Mouse (Mus musculus): Measurements from ENCODE around the gene Dmkn.
A peak's percentile ranks its signal among the peaks of the same experiment; 100 is the strongest.

- TF ChIP-seq POLR2A (IDR thresholded peaks at IDR 0.05; ENCODE audit: insufficient read depth, low read length) (no peak), CTCF (IDR thresholded peaks at IDR 0.05; ENCODE audit: low read depth, low read length) (peak; percentile 43), EP300 (IDR thresholded peaks at IDR 0.05; ENCODE audit: insufficient read depth, low read depth, low read length) (no peak)
These were observed 13.6 kb downstream of the Dmkn start for GRCm38 (mm10) chr7:30777081-30777579.

All from ES-Bruce4 (cell line).